Mouse (Mus musculus): ENCODE measurements around the gene Ucp3. TPM values are rescaled to one million over a fixed set of nuclear protein-coding genes. Genes with fewer than 3 reads are reported as not detected.

Ucp3 gene
- total and polyA plus RNA-seq, 2 experiments = not detected

GRCm38 (mm10) chr7:100494415-100494831, 21.6 kb downstream of the Ucp3 start:
- Histone ChIP-seq H3K79me2 (ENCODE audit: control insufficient read depth, insufficient read depth, low read length) (no peaks in the 10 kb centered on the region), H3K4me1 (ENCODE audit: control insufficient read depth, insufficient read depth, low read length) (peaks cover 11% of the 10 kb centered on the region), H3K9ac (ENCODE audit: low read depth, low read length) (peak overlapping the region; percentile 68), H3K27ac (replicated peaks; ENCODE audit: insufficient read depth, low read depth, low read length) (peak overlapping the region; percentile 48; the same call in 1 of the 2 replicates), H3K36me3 (ENCODE audit: control insufficient read depth, insufficient read depth, low read length) (no peaks in the 10 kb centered on the region), H3K4me3 (ENCODE audit: insufficient read depth, low read depth, low read length) (peak overlapping the region; percentile 69), H3K27me3 (ENCODE audit: control insufficient read depth, insufficient read depth, low read length) (no peaks in the 10 kb centered on the region)
- DNase-seq (ENCODE audit: extremely low read depth, low read depth, low spot score) = no peak
- TF ChIP-seq CTCF (IDR thresholded peaks at IDR 0.05; ENCODE audit: low read depth, low read length) (no peak), POLR2A (IDR thresholded peaks at IDR 0.05; ENCODE audit: extremely low read depth, insufficient read depth, low read length) (no peak)
- 85% methylated on average over 7 of the region's 7 CpGs for WGBS

GRCm38 (mm10) chr7:100495042-100495441, 22.3 kb downstream of the Ucp3 start:
- no peaks in the 10 kb centered on the region for H3K79me2 ChIP-seq (ENCODE audit: control insufficient read depth, insufficient read depth, low read length)
- no peak for TF ChIP-seq POLR2A (IDR thresholded peaks at IDR 0.05; ENCODE audit: extremely low read depth, insufficient read depth, low read length)
- TF ChIP-seq CTCF (IDR thresholded peaks at IDR 0.05; ENCODE audit: low read depth, low read length) = no peak
- 19% methylated on average over 8 of the region's 8 CpGs for WGBS
- H3K36me3 ChIP-seq (ENCODE audit: control insufficient read depth, insufficient read depth, low read length) = no peaks in the 10 kb centered on the region
- peak overlapping the region; percentile 54 for H3K4me3 ChIP-seq (ENCODE audit: insufficient read depth, low read depth, low read length)
- H3K9ac ChIP-seq (ENCODE audit: low read depth, low read length) = peak overlapping the region; percentile 63
- peaks cover 11% of the 10 kb centered on the region for H3K4me1 ChIP-seq (ENCODE audit: control insufficient read depth, insufficient read depth, low read length)
- peak overlapping the region; percentile 68 for H3K27ac ChIP-seq (replicated peaks; ENCODE audit: insufficient read depth, low read depth, low read length)
- peak; percentile 71 for DNase-seq (ENCODE audit: extremely low read depth, low read depth, low spot score)
- H3K27me3 ChIP-seq (ENCODE audit: control insufficient read depth, insufficient read depth, low read length) = no peaks in the 10 kb centered on the region

- 33% methylated on average over 11 of the region's 11 CpGs for WGBS
- no peaks in the 10 kb centered on the region for H3K79me2 ChIP-seq (ENCODE audit: control insufficient read depth, insufficient read depth, low read length)
- H3K27me3 ChIP-seq (ENCODE audit: control insufficient read depth, insufficient read depth, low read length) = no peaks in the 10 kb centered on the region
- H3K9ac ChIP-seq (ENCODE audit: low read depth, low read length) = peak overlapping the region; percentile 63
- peak overlapping the region; percentile 68 for H3K27ac ChIP-seq (replicated peaks; ENCODE audit: insufficient read depth, low read depth, low read length)
- no peaks in the 10 kb centered on the region for H3K36me3 ChIP-seq (ENCODE audit: control insufficient read depth, insufficient read depth, low read length)
- TF ChIP-seq CTCF (IDR thresholded peaks at IDR 0.05; ENCODE audit: low read depth, low read length) = no peak
- no peak for TF ChIP-seq POLR2A (IDR thresholded peaks at IDR 0.05; ENCODE audit: extremely low read depth, insufficient read depth, low read length)
- peak; percentile 46 for DNase-seq (ENCODE audit: extremely low read depth, low read depth, low spot score)
- peak overlapping the region; percentile 54 for H3K4me3 ChIP-seq (ENCODE audit: insufficient read depth, low read depth, low read length)
- H3K4me1 ChIP-seq (ENCODE audit: control insufficient read depth, insufficient read depth, low read length) = peaks cover 11% of the 10 kb centered on the region
Measured at GRCm38 (mm10) chr7:100495581-100496251, 22.9 kb downstream of the Ucp3 start.

GRCm38 (mm10) chr7:100496371-100496770, 23.6 kb downstream of the Ucp3 start:
- Histone ChIP-seq H3K36me3 (ENCODE audit: control insufficient read depth, insufficient read depth, low read length) (no peaks in the 10 kb centered on the region), H3K27ac (replicated peaks; ENCODE audit: insufficient read depth, low read depth, low read length) (peak overlapping the region; percentile 51), H3K79me2 (ENCODE audit: control insufficient read depth, insufficient read depth, low read length) (no peaks in the 10 kb centered on the region), H3K27me3 (ENCODE audit: control insufficient read depth, insufficient read depth, low read length) (no peaks in the 10 kb centered on the region), H3K4me1 (ENCODE audit: control insufficient read depth, insufficient read depth, low read length) (peaks cover 11% of the 10 kb centered on the region), H3K4me3 (ENCODE audit: insufficient read depth, low read depth, low read length) (no peak overlapping the region), H3K9ac (ENCODE audit: low read depth, low read length) (peak overlapping the region; percentile 17; the same call in 1 of the 2 replicates)
- TF ChIP-seq CTCF (IDR thresholded peaks at IDR 0.05; ENCODE audit: low read depth, low read length) (no peak), POLR2A (IDR thresholded peaks at IDR 0.05; ENCODE audit: extremely low read depth, insufficient read depth, low read length) (no peak)
- WGBS = 66% methylated on average over 6 of the region's 6 CpGs
- DNase-seq (ENCODE audit: extremely low read depth, low read depth, low spot score) = no peak

GRCm38 (mm10) chr7:100496791-100497190, 24.0 kb downstream of the Ucp3 start:
- H3K4me1 ChIP-seq (ENCODE audit: control insufficient read depth, insufficient read depth, low read length) = peaks cover 11% of the 10 kb centered on the region
- H3K36me3 ChIP-seq (ENCODE audit: control insufficient read depth, insufficient read depth, low read length) = no peaks in the 10 kb centered on the region
- no peak overlapping the region for H3K4me3 ChIP-seq (ENCODE audit: insufficient read depth, low read depth, low read length)

GRCm38 (mm10) chr7:100497402-100497801, 24.6 kb downstream of the Ucp3 start:
- H3K36me3 ChIP-seq (ENCODE audit: control insufficient read depth, insufficient read depth, low read length) = no peaks in the 10 kb centered on the region
- H3K27me3 ChIP-seq (ENCODE audit: control insufficient read depth, insufficient read depth, low read length) = no peaks in the 10 kb centered on the region
- WGBS = 78% methylated on average over 4 of the region's 4 CpGs
- no peak overlapping the region for H3K9ac ChIP-seq (ENCODE audit: low read depth, low read length)
- DNase-seq (ENCODE audit: extremely low read depth, low read depth, low spot score) = no peak
- H3K79me2 ChIP-seq (ENCODE audit: control insufficient read depth, insufficient read depth, low read length) = no peaks in the 10 kb centered on the region
- H3K27ac ChIP-seq (replicated peaks; ENCODE audit: insufficient read depth, low read depth, low read length) = no peak overlapping the region
- H3K4me1 ChIP-seq (ENCODE audit: control insufficient read depth, insufficient read depth, low read length) = peaks cover 11% of the 10 kb centered on the region
- no peak overlapping the region for H3K4me3 ChIP-seq (ENCODE audit: insufficient read depth, low read depth, low read length)
- TF ChIP-seq CTCF (IDR thresholded peaks at IDR 0.05; ENCODE audit: low read depth, low read length) (no peak), POLR2A (IDR thresholded peaks at IDR 0.05; ENCODE audit: extremely low read depth, insufficient read depth, low read length) (no peak)

More at GRCm38 (mm10) chr7:100496791-100497190, 24.0 kb downstream of the Ucp3 start:
- DNase-seq (ENCODE audit: extremely low read depth, low read depth, low spot score) = no peak
- Histone ChIP-seq H3K27me3 (ENCODE audit: control insufficient read depth, insufficient read depth, low read length) (no peaks in the 10 kb centered on the region), H3K9ac (ENCODE audit: low read depth, low read length) (no peak overlapping the region; the same call in 1 of the 2 replicates), H3K79me2 (ENCODE audit: control insufficient read depth, insufficient read depth, low read length) (no peaks in the 10 kb centered on the region), H3K27ac (replicated peaks; ENCODE audit: insufficient read depth, low read depth, low read length) (no peak overlapping the region)
- WGBS = 98% methylated on average over 9 of the region's 9 CpGs
- TF ChIP-seq POLR2A (IDR thresholded peaks at IDR 0.05; ENCODE audit: extremely low read depth, insufficient read depth, low read length) = no peak
- no peak for TF ChIP-seq CTCF (IDR thresholded peaks at IDR 0.05; ENCODE audit: low read depth, low read length)
